Mouse (Mus musculus) E14TG2a.4 (cell line): ENCODE data around the gene Gls.

ENCODE experiments used
- CTCF ChIP-seq: conservative IDR thresholded peaks from 2 replicates; pipeline ENCODE4 v1.5.1; 2014; ENCODE audit warnings: low read length
- NANOG ChIP-seq: IDR thresholded peaks from 2 replicates; pipeline ENCODE4 v1.6.1; 2014; ENCODE audit warnings: borderline replicate concordance, low read length, mixed read lengths
- POU5F1 ChIP-seq: IDR thresholded peaks from 2 replicates; pipeline ENCODE4 v1.6.1; 2014; ENCODE audit warnings: low read length, borderline replicate concordance

DNA sequence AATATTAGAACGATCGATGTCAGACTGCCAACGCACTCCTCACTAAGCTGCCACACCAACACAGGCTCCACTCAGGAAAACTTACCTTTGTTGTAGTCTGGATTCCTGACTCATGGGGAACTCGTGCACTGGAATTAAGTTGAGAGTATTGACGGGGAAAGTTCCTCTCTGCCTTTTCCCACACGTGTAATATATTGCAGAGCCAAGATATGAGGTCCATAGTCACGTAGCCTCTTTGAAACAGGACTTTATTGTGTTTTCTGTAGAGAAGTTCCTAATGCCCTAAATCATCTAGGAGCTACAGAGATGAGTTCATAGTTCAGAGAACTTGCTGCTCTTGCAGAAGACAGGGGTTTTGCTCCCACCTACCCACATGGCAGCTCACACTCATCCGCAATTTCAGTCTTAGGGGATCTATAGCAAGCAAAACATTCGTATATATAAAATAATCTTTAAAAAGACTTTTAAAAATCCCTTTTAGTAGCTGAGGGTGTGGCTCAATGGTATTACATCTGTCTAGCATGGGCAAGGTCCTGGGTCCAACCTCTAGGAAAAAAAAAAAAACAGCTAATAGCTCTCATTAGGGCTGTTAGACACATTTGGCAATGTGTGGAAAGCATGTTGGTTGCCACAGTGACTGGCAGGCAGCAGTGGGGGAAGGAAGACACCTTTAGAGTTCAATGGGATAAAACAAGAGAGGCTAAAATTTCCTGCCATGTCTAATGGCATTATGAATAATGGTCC, 25.1 kb upstream of the Gls start:
- TF ChIP-seq CTCF = no peak
- TF ChIP-seq POU5F1 = no peak
- no peak for TF ChIP-seq NANOG
